In genomic region chr17:25955736-25956135, GRCm38 (mm10) we compare ENCODE assay signal across 22 mouse cellular contexts. TPM values are rescaled to one million over a fixed set of nuclear protein-coding genes. Genes with fewer than 3 reads are reported as not detected.
DNase-seq lines count a peak whose midpoint lies in the region; ATAC-seq lines count a peak whose summit lies in the region.
"Had no signal": no experiment of that assay in that cellular context is flagged by ENCODE, and none has a peak within 500 bp of the region (broad histone marks: within the 10 kb centered on the region; RNA-seq: fewer than 3 reads in every experiment).

No protein-coding gene starts in this region.

- H3K4me2 ChIP-seq in heart, embryonic 13.5 days = no peak overlapping the region
- no peak overlapping the region for H3K4me2 ChIP-seq in liver, embryonic 13.5 days
- H3K4me2 ChIP-seq in liver, embryonic 11.5 days = no peak overlapping the region
- H3K4me2 ChIP-seq: forebrain, embryonic 13.5 days; heart, embryonic 11.5 days; heart, embryonic 15.5 days; hindbrain, embryonic 13.5 days had no signal

- 46% methylated on average over 3 of the region's 3 CpGs for WGBS in heart, embryonic 13.5 days
- 49% methylated on average over 3 of the region's 3 CpGs for WGBS in liver, embryonic 13.5 days (ENCODE audit: insufficient replicate concordance)
- 66% methylated on average over 3 of the region's 3 CpGs for WGBS in liver, embryonic 11.5 days

- no peak for DNase-seq in heart, adult 11 months
- DNase-seq in liver, embryonic 13.5 days = no peak
- no peak for DNase-seq in liver, embryonic 11.5 days (ENCODE audit: low spot score)
- peak; percentile 63 for DNase-seq in brain, adult 2 months (ENCODE audit: low read depth, low spot score)
- DNase-seq in yolk sac, embryonic 10.5 days (ENCODE audit: low spot score) = no peak
- DNase-seq: adrenal gland, adult 2 months; adrenal gland, postnatal 14 days; gastrocnemius, postnatal 10 days; gastrocnemius, postnatal 36 days; heart, postnatal 10 days; heart, postnatal 36 days had no signal

- H3K4me3 ChIP-seq in heart, embryonic 13.5 days = no peak overlapping the region
- H3K4me3 ChIP-seq in liver, embryonic 13.5 days (replicated peaks) = no peak overlapping the region
- H3K4me3 ChIP-seq in liver, embryonic 11.5 days (ENCODE audit: low read depth, low read length) = no peak overlapping the region
- H3K4me3 ChIP-seq: forebrain, embryonic 10.5 days; forebrain, embryonic 13.5 days; heart, embryonic 15.5 days; hindbrain, embryonic 10.5 days; hindbrain, embryonic 13.5 days had no signal

- peaks cover 34% of the 10 kb centered on the region for H3K36me3 ChIP-seq in heart, embryonic 13.5 days
- H3K36me3 ChIP-seq in liver, embryonic 13.5 days = peaks cover 41% of the 10 kb centered on the region
- H3K36me3 ChIP-seq in liver, embryonic 11.5 days (ENCODE audit: control insufficient read depth, insufficient read depth, low read length) = 0 out of 2 replicates have a peak, but pooled peaks cover 5% of the 10 kb centered on the region

- H3K27me3 ChIP-seq in heart, embryonic 13.5 days (replicated peaks) = peaks cover 36% of the 10 kb centered on the region
- H3K27me3 ChIP-seq in liver, embryonic 13.5 days = peaks cover 35% of the 10 kb centered on the region
- peaks cover 33% of the 10 kb centered on the region for H3K27me3 ChIP-seq in liver, embryonic 11.5 days (replicated peaks; ENCODE audit: control insufficient read depth, insufficient read depth, low read length)

- no peak overlapping the region for H3K27ac ChIP-seq in heart, embryonic 13.5 days (replicated peaks)
- 0 out of 2 replicates have a peak overlapping the region, but pooled peaks have one; percentile 25 for H3K27ac ChIP-seq in liver, embryonic 13.5 days
- H3K27ac ChIP-seq in liver, embryonic 11.5 days (ENCODE audit: low read depth, low read length) = no peak overlapping the region
- H3K27ac ChIP-seq: forebrain, embryonic 10.5 days; forebrain, embryonic 13.5 days; heart, embryonic 15.5 days; hindbrain, embryonic 13.5 days had no signal

- peaks cover 15% of the 10 kb centered on the region for H3K4me1 ChIP-seq in heart, embryonic 13.5 days
- peaks cover 43% of the 10 kb centered on the region for H3K4me1 ChIP-seq in liver, embryonic 13.5 days (replicated peaks)
- H3K4me1 ChIP-seq in liver, embryonic 11.5 days (replicated peaks; ENCODE audit: control insufficient read depth, insufficient read depth, low read length) = peaks cover 21% of the 10 kb centered on the region

- no peak for ATAC-seq in heart, embryonic 13.5 days (ENCODE audit: extremely low read depth, insufficient number of reproducible peaks, low FRiP score, low TSS enrichment)
- ATAC-seq in liver, embryonic 13.5 days (ENCODE audit: low read depth) = no peak
- ATAC-seq in liver, embryonic 11.5 days (replicated peaks; ENCODE audit: low FRiP score) = no peak
- ATAC-seq: CD4-positive, CD25-positive, alpha-beta regulatory T cell, adult 4 months; forebrain, embryonic 13.5 days; forebrain, embryonic 16.5 days had no signal

- H3K9me3 ChIP-seq in heart, embryonic 13.5 days = no peaks in the 10 kb centered on the region
- H3K9me3 ChIP-seq in liver, embryonic 13.5 days (replicated peaks) = no peaks in the 10 kb centered on the region
- H3K9me3 ChIP-seq in liver, embryonic 11.5 days (ENCODE audit: control insufficient read depth, low read length) = no peaks in the 10 kb centered on the region
- H3K9me3 ChIP-seq: forebrain, embryonic 10.5 days; forebrain, embryonic 13.5 days; heart, embryonic 15.5 days; hindbrain, embryonic 10.5 days; hindbrain, embryonic 13.5 days had no signal

- 0 out of 2 replicates have a peak overlapping the region, but pooled peaks have one; percentile 9 for H3K9ac ChIP-seq in heart, embryonic 13.5 days
- no peak overlapping the region for H3K9ac ChIP-seq in liver, embryonic 13.5 days
- no peak overlapping the region for H3K9ac ChIP-seq in liver, embryonic 11.5 days (ENCODE audit: low read depth, low read length)
- H3K9ac ChIP-seq: heart, embryonic 15.5 days had no signal

RNA-seq across cellular contexts. Expression of gene A930017K11Rik, which starts 3.4 kb away (rescaled TPM):
- polyA plus RNA-seq in heart, embryonic 13.5 days (2015; fragmentation: Nextera tagmentation; extraction: Ambion mirVana) = 0.13 and 0.15 TPM in 2 replicates
- 0.24 and 0.32 TPM in 2 replicates for polyA plus RNA-seq in liver, embryonic 13.5 days (2015; fragmentation: Nextera tagmentation; extraction: Ambion mirVana)
- 0.68 and 0.85 TPM in 2 replicates for polyA plus RNA-seq in liver, embryonic 11.5 days (2014; fragmentation: Nextera tagmentation; extraction: Ambion mirVana)
- polyA plus RNA-seq: CD4-positive, CD25-positive, alpha-beta regulatory T cell, adult 4 months; embryonic facial prominence, embryonic 14.5 days; forebrain, embryonic 13.5 days; forebrain, embryonic 16.5 days had no signal

RNA-seq across cellular contexts. Expression of gene Nhlrc4, which starts 11.0 kb away (rescaled TPM):
- 0.06 TPM in 1 of 2 replicates, not detected in the other for polyA plus RNA-seq in heart, embryonic 13.5 days (2015; fragmentation: Nextera tagmentation; extraction: Ambion mirVana)
- 5.1 and 7.2 TPM in 2 replicates for polyA plus RNA-seq in liver, embryonic 13.5 days (2015; fragmentation: Nextera tagmentation; extraction: Ambion mirVana)
- polyA plus RNA-seq in liver, embryonic 11.5 days (2014; fragmentation: Nextera tagmentation; extraction: Ambion mirVana) = 0.85 and 1.4 TPM in 2 replicates
- polyA plus RNA-seq: adrenal gland, adult 2 months; CD4-positive, CD25-positive, alpha-beta regulatory T cell, adult 4 months; embryonic facial prominence, embryonic 11.5 days; forebrain, embryonic 13.5 days; forebrain, embryonic 16.5 days; hindbrain, embryonic 13.5 days had no signal

RNA-seq across cellular contexts. Expression of gene Pigq, which starts 11.0 kb away (rescaled TPM):
- 60.4 and 62.1 TPM in 2 replicates for polyA plus RNA-seq in heart, embryonic 13.5 days (2015; fragmentation: Nextera tagmentation; extraction: Ambion mirVana)
- 126 and 152 TPM in 2 replicates for polyA plus RNA-seq in liver, embryonic 13.5 days (2015; fragmentation: Nextera tagmentation; extraction: Ambion mirVana)
- polyA plus RNA-seq in liver, embryonic 11.5 days (2014; fragmentation: Nextera tagmentation; extraction: Ambion mirVana) = 137 and 139 TPM in 2 replicates

RNA-seq across cellular contexts. Expression of gene Capn15, which starts 29.9 kb away (rescaled TPM):
- polyA plus RNA-seq in heart, embryonic 13.5 days (2015; fragmentation: Nextera tagmentation; extraction: Ambion mirVana) = 9.3 and 10.6 TPM in 2 replicates
- polyA plus RNA-seq in liver, embryonic 13.5 days (2015; fragmentation: Nextera tagmentation; extraction: Ambion mirVana) = 11.1 and 12.3 TPM in 2 replicates
- polyA plus RNA-seq in liver, embryonic 11.5 days (2014; fragmentation: Nextera tagmentation; extraction: Ambion mirVana) = 23.0 and 27.4 TPM in 2 replicates

RNA-seq across cellular contexts. Expression of gene Rab40c, which starts 36.2 kb away (rescaled TPM):
- 16.1 and 16.4 TPM in 2 replicates for polyA plus RNA-seq in heart, embryonic 13.5 days (2015; fragmentation: Nextera tagmentation; extraction: Ambion mirVana)
- polyA plus RNA-seq in liver, embryonic 13.5 days (2015; fragmentation: Nextera tagmentation; extraction: Ambion mirVana) = 6.5 and 7.0 TPM in 2 replicates
- 9.9 and 10.7 TPM in 2 replicates for polyA plus RNA-seq in liver, embryonic 11.5 days (2014; fragmentation: Nextera tagmentation; extraction: Ambion mirVana)
